Mouse (Mus musculus): Measurements from ENCODE around the gene Tmeff1. TPM values are rescaled to one million over a fixed set of nuclear protein-coding genes. Genes with fewer than 3 reads are reported as not detected.

The Tmeff1 gene
- polyA plus RNA-seq (2012; rRNA removed) = 297 and 335 TPM in 2 replicates

DNA sequence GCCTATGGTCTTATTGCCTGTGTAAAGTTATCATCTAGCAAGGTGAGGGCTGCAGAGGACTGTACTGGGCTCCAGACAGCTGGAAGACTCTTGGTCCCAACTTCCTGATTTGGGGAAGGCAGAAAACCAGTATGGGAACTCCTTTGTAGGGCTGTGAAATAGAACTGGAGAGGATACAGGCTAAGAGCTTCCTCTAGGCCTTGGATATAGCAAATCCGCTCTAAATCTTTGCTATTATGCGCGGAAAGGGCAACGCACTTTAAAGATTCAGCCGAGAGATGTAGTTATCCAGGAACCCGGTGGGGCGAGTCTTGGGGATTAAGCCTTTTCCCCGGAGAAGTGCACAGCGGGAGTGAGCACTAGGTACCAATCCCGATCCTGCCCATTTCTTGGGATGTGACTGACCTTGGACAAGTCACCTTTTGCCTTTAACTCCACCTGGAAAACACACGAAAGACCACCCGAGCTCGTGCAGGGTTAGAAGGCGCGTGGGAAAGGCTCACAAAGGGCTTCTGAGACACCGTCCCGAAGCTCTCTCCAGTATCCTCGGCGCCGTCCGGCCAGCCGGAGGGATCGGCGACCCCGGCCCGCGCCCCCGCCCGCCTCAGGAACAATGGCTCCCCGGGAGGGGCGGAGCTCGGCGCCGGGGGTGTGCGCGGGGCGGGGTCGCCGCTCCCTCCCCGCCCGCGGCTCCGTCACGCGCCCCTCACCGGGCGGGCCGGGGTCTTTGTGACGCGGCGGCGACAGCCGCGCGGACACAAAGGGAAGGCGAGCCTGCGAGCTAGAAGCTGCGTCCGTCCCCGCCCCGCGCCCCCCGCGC lies at the start of gene Tmeff1:
Gene Tmeff1 (plus strand): TSS at position 754 of the 820 bp plus-strand sequence.
- TF ChIP-seq CTCF (IDR thresholded peaks at IDR 0.05; ENCODE audit: borderline replicate concordance, extremely low read depth, insufficient read depth, insufficient read length) (no peak), POLR2A (IDR thresholded peaks at IDR 0.05; ENCODE audit: borderline replicate concordance, extremely low read depth, insufficient read depth, insufficient read length, poor library complexity, severe bottlenecking) (peak; percentile 90)
- DNase-seq (ENCODE audit: low read depth) = peak; percentile 91

DNA sequence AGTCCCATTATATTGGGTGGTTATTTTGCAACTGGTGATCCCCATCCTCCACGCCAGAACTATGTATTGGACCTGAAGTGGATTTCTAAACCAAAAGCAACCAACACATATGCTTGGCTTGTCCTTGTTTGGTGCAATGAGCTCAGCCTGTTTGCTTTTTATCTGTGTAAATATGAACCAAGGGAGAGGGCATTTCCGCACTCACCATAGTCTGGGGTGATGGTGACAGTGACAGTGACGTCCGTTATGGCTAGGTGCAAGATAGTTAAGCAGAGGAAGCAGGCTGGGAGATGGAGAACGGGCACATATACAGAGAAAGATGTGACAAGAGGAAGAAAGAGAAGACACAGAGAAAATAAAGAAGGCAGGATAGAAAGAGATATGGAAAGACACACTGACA lies 48.7 kb upstream of the Tmeff1 start:
- TF ChIP-seq POLR2A (IDR thresholded peaks at IDR 0.05; ENCODE audit: borderline replicate concordance, extremely low read depth, insufficient read depth, insufficient read length, poor library complexity, severe bottlenecking) = no peak
- no peak for DNase-seq (ENCODE audit: low read depth)

DNA sequence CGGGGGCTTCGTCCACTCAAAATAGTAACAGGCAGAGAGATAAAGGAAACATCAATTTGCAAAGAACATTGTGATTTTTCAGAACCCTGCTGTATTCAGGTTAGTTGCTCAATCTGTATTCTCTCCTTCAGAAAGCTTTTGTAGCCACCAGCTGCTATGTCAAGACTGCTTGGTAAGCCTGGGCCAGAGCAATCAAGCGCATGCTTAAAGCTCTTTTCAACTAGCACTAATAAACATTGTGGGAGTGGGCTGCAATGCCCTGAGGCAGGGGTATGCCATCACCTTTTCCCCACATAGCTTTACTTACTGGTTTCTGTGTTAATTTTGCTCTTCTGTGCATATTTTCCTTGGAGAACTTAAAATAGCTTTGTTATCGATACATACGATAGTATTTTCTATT lies 48.0 kb upstream of the Tmeff1 start:
- no peak for TF ChIP-seq CTCF (IDR thresholded peaks at IDR 0.05; ENCODE audit: borderline replicate concordance, extremely low read depth, insufficient read depth, insufficient read length)
- no peak for TF ChIP-seq POLR2A (IDR thresholded peaks at IDR 0.05; ENCODE audit: borderline replicate concordance, extremely low read depth, insufficient read depth, insufficient read length, poor library complexity, severe bottlenecking)

DNA sequence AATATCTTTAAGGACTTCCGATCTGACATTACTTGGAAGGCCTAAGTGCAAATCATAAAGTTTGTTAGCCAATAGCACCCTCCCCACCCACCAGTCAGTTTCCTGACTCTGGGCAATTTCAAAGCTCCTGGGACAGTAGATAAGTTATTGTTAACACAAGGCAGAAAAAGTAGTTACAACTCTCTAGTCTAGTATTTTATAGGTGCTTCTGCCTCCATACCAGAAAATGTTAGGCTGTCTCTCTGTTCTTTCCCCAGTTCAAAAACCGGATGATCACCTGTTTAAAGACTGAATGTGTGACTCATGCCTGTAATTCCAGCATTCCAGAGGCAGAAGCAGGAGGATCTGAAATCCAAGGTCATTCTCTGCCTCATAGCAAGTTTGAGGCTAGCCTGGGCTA lies 46.4 kb upstream of the Tmeff1 start:
- no peak for DNase-seq (ENCODE audit: low read depth)
- TF ChIP-seq POLR2A (IDR thresholded peaks at IDR 0.05; ENCODE audit: borderline replicate concordance, extremely low read depth, insufficient read depth, insufficient read length, poor library complexity, severe bottlenecking) (no peak), CTCF (IDR thresholded peaks at IDR 0.05; ENCODE audit: borderline replicate concordance, extremely low read depth, insufficient read depth, insufficient read length) (no peak)

More for the DNA sequence above, 48.0 kb upstream of the Tmeff1 start:
- peak; percentile 63 for DNase-seq (ENCODE audit: low read depth)

DNA sequence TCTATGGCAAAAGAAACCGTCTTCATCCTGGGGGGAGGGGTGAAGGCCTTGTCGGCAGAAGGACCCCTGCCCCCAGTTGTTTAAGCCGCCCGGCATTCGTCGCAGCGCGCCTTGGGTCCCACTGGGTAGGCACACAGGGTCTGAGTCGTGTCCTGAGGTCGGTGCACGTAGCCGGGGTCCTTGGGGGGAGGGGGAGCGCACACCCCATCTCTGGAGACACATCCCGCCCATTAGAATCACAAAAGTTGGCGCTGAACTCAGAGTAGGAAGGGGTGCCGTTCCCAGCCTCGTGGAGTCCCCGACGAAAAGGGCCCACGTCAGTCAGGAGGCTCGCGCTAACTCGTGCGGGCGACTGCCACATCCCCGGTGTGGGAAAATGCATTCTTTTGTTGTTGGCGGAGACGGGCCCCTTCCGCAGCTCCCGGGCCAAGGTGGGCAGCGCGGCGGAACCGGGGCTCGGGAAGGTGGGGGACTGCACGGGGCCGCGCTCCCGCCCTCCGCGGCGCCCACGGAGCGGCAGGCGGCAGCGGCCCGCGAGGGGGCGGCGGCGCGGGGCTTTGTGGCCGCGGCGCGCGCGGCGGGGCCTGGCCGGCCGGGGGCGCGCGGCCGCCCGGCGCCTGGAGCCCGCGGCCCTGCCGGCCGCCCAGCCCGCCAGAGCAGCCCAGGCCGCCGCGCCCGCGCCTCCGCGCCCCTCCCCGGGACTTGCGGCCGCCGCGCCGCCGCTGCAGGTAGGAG lies 45.0 kb upstream of the Tmeff1 start, which contains the start of gene Msantd3:
Gene Msantd3 (plus strand): TSS at position 95 of the 735 bp plus-strand sequence.
- TF ChIP-seq POLR2A (IDR thresholded peaks at IDR 0.05; ENCODE audit: borderline replicate concordance, extremely low read depth, insufficient read depth, insufficient read length, poor library complexity, severe bottlenecking) (peak; percentile 34), CTCF (IDR thresholded peaks at IDR 0.05; ENCODE audit: borderline replicate concordance, extremely low read depth, insufficient read depth, insufficient read length) (no peak)
- DNase-seq (ENCODE audit: low read depth) = peak; percentile 84

DNA sequence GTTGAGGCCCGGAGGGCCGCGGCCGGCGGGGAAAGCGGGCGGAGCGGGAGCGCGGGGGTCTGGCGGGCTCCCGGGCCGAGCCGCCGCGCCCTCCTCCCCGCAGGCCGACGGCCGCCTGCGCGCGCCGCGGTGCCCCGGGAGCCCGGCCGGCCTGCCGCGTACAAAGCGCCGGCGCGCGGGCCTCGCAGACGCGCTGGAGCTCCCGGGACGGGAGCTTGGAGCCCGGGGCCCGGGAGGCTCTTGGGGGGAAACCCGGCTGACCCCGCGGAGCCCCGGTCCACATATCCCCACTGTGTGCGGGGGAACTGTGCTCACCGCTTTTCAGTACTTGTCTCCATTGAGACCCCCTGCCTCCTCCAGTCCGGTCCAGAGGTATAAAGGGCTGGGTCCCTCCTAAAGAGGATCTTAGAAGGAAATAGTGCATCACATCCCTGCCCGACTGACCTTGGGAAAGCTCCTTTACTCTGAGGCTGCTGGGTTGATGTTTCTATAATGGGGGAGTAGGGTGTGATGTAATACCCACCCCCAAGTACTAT lies 44.3 kb upstream of the Tmeff1 start:
- 0 out of 2 replicates have a peak, but pooled peaks have one; percentile 17 for TF ChIP-seq POLR2A (IDR thresholded peaks at IDR 0.05; ENCODE audit: borderline replicate concordance, extremely low read depth, insufficient read depth, insufficient read length, poor library complexity, severe bottlenecking)
- TF ChIP-seq CTCF (IDR thresholded peaks at IDR 0.05; ENCODE audit: borderline replicate concordance, extremely low read depth, insufficient read depth, insufficient read length) = no peak

DNA sequence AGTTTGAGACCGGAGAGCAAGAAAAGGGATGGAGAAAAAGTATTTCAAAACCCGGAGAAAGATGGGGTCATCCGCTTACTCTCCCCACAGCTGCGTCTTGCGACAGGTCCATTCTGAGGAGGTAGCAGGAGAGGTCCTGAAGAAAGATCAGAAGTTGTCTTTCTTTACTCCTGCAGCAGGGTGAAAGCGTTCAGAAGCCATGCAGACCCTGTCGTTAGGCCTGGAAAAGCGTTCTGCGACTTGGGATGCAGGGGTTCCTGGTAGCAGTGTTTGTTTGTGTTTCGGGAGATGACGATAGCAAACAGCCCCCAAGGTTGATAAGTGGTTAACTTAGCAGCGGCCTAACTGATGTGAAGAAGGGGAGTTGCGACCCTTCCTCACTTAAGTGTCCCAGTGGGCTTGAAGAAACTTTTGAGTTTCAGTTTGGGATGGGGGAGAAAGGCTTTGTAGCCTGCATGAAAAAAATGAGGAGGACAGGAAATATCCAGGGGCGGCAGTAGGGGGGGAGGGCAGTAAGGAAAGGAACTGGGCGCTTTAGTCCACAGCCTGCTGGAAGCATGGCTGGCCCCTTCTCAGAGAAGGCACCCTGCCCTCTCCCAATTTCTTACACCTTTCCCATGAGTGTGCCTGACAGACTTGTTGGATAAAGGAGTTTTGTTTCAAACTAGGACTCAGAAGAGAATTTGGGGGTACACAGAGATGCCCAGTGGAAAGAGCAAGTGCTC lies 43.3 kb upstream of the Tmeff1 start:
- TF ChIP-seq POLR2A (IDR thresholded peaks at IDR 0.05; ENCODE audit: borderline replicate concordance, extremely low read depth, insufficient read depth, insufficient read length, poor library complexity, severe bottlenecking) = no peak
- no peak for TF ChIP-seq CTCF (IDR thresholded peaks at IDR 0.05; ENCODE audit: borderline replicate concordance, extremely low read depth, insufficient read depth, insufficient read length)
- DNase-seq (ENCODE audit: low read depth) = peak; percentile 49

More for the DNA sequence above, 44.3 kb upstream of the Tmeff1 start:
- peak; percentile 70 for DNase-seq (ENCODE audit: low read depth)

DNA sequence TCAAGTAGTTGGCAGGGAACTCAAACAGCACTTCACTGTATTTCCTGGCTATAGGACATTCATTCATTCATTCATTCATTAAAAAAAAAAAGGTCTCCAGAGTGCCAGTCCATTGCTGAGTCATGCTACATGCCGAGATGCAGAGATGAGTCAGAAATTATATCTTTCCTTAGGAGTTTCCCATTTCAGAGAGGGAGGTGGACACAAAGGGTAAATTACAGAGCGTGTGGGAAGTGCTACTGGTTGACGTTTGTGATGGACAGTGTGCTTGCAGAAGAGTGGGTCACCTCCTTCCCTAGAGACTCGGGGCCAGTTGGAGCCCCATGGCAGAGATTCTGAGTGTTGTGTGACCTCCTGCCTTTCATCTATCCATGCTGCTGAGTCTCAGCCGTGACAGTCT lies 42.6 kb upstream of the Tmeff1 start:
- DNase-seq (ENCODE audit: low read depth) = no peak
- TF ChIP-seq CTCF (IDR thresholded peaks at IDR 0.05; ENCODE audit: borderline replicate concordance, extremely low read depth, insufficient read depth, insufficient read length) (no peak), POLR2A (IDR thresholded peaks at IDR 0.05; ENCODE audit: borderline replicate concordance, extremely low read depth, insufficient read depth, insufficient read length, poor library complexity, severe bottlenecking) (no peak)

DNA sequence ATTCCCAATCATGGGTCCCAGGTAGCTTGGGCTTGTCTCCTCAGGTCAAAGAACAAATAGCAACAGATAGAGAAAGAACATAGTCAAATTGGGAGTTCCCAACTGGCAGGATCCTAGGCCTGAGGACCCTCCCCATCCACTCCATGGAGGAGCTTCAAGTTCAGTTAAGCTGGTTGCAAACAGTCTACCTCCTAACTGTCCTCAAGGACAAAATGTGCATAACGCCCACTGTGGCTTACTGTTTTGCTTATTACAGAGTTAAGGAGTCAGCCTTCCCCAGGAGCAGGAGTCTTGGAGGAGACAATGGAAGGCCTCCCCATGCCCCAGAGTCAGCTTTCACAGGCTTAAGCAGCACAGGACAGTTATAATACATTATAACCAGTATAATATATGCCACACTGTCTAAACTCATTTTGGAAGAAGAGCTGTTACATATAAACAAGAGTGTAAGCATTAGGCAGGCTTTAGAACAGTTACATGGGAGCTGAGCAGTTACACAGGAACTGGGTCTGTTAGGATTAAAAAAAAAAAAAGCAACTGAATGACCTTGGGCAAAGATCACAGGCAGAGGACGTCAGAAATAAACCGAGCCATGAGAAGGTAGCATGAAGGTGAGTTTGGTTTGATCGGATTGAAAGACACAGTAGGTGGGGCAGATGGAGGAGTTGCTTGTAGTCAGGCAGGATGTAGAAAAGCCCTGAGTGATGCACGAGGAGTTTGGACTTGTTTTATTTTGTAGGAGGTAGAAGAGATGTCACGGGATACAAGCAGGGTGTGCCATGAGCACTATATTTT lies 41.7 kb upstream of the Tmeff1 start:
- TF ChIP-seq POLR2A (IDR thresholded peaks at IDR 0.05; ENCODE audit: borderline replicate concordance, extremely low read depth, insufficient read depth, insufficient read length, poor library complexity, severe bottlenecking) (no peak), CTCF (IDR thresholded peaks at IDR 0.05; ENCODE audit: borderline replicate concordance, extremely low read depth, insufficient read depth, insufficient read length) (no peak)
- DNase-seq (ENCODE audit: low read depth) = no peak

DNA sequence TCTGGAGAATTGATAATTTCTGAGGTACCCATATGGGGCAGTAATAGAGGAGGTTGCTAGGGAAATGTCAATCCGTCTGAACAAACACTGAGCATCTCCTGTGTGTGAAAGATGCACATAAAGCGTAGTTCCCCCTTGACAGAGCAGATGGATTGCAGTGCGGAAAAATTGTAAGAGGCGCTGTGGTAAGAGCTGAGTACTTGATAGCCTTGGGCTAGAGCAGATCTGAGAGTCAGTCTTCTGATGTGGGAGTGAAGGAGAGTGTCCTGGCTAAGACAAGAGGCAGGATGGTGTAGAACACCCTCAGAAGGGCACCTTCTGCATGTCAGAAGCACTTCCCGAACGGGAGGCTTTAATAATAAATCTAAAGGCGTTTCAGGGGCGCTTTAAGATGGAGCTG lies 40.8 kb upstream of the Tmeff1 start:
- TF ChIP-seq POLR2A (IDR thresholded peaks at IDR 0.05; ENCODE audit: borderline replicate concordance, extremely low read depth, insufficient read depth, insufficient read length, poor library complexity, severe bottlenecking) = no peak
- no peak for TF ChIP-seq CTCF (IDR thresholded peaks at IDR 0.05; ENCODE audit: borderline replicate concordance, extremely low read depth, insufficient read depth, insufficient read length)
- DNase-seq (ENCODE audit: low read depth) = peak; percentile 60

Data from brain, embryonic 14.5 days (tissue).